In genomic region chr15:5140357-5140756, GRCm38 (mm10) we compare ENCODE assay signal across 21 mouse cellular contexts. TPM values are rescaled to one million over a fixed set of nuclear protein-coding genes. Genes with fewer than 3 reads are reported as not detected.
DNase-seq lines count a peak whose midpoint lies in the region; ATAC-seq lines count a peak whose summit lies in the region.
"Had no signal": no experiment of that assay in that cellular context is flagged by ENCODE, and none has a peak within 500 bp of the region (broad histone marks: within the 10 kb centered on the region; RNA-seq: fewer than 3 reads in every experiment).

No protein-coding gene starts in this region.

- peak overlapping the region; percentile 44 for H3K4me2 ChIP-seq in liver, embryonic 11.5 days
- no peak overlapping the region for H3K4me2 ChIP-seq in forebrain, embryonic 13.5 days
- H3K4me2 ChIP-seq: embryonic facial prominence, embryonic 15.5 days; forebrain, embryonic 12.5 days; midbrain, embryonic 11.5 days had no signal

- no peak overlapping the region for H3K9ac ChIP-seq in liver, embryonic 11.5 days (ENCODE audit: low read depth, low read length)
- H3K9ac ChIP-seq in forebrain, embryonic 13.5 days: no peak overlapping the region
- H3K9ac ChIP-seq: embryonic facial prominence, embryonic 15.5 days; forebrain, embryonic 12.5 days had no signal

- H3K4me3 ChIP-seq in heart, embryonic 10.5 days: no peak overlapping the region
- H3K4me3 ChIP-seq in liver, embryonic 11.5 days (ENCODE audit: low read depth, low read length): no peak overlapping the region
- H3K4me3 ChIP-seq in forebrain, embryonic 13.5 days: no peak overlapping the region
- H3K4me3 ChIP-seq: embryonic facial prominence, embryonic 15.5 days; forebrain, embryonic 12.5 days; hindbrain, embryonic 10.5 days; left cerebral cortex, adult 2 months; limb, embryonic 10.5 days had no signal

- H3K27me3 ChIP-seq in heart, embryonic 10.5 days (ENCODE audit: insufficient read depth, poor library complexity, severe bottlenecking): no peaks in the 10 kb centered on the region
- H3K27me3 ChIP-seq in liver, embryonic 11.5 days (replicated peaks; ENCODE audit: control insufficient read depth, insufficient read depth, low read length): no peaks in the 10 kb centered on the region
- no peaks in the 10 kb centered on the region for H3K27me3 ChIP-seq in forebrain, embryonic 13.5 days
- H3K27me3 ChIP-seq: embryonic facial prominence, embryonic 15.5 days; forebrain, embryonic 12.5 days had no signal

- H3K27ac ChIP-seq in heart, embryonic 10.5 days: no peak overlapping the region
- peak overlapping the region; percentile 93 for H3K27ac ChIP-seq in liver, embryonic 11.5 days (ENCODE audit: low read depth, low read length)
- no peak overlapping the region for H3K27ac ChIP-seq in forebrain, embryonic 13.5 days
- H3K27ac ChIP-seq: embryonic facial prominence, embryonic 15.5 days; forebrain, embryonic 12.5 days; hindbrain, embryonic 10.5 days; left cerebral cortex, adult 2 months; limb, embryonic 10.5 days had no signal

- DNase-seq in heart, embryonic 10.5 days (ENCODE audit: low spot score): peak; percentile 71
- no peak for DNase-seq in heart, adult 8-10 months (ENCODE audit: low spot score)
- peak; percentile 80 for DNase-seq in c-Kit-positive CD71-positive TER-119-negative erythroid progenitor cells, embryonic 14.5 days (ENCODE audit: low read depth)
- no peak for DNase-seq in liver, embryonic 11.5 days (ENCODE audit: low spot score)
- no peak for DNase-seq in ovary, postnatal 36 days (ENCODE audit: low spot score)
- DNase-seq in urinary bladder, adult 2 months (ENCODE audit: low spot score): no peak
- DNase-seq: cerebellum, postnatal 25 days; kidney, adult 18-20 months; kidney, postnatal 14 days; lung, adult 18-20 months; lung, postnatal 14 days; right cerebral cortex, postnatal 4 days; thymus, postnatal 36 days had no signal

- peak; percentile 78 for ATAC-seq in liver, embryonic 11.5 days (replicated peaks; ENCODE audit: low FRiP score)
- ATAC-seq in megakaryocyte progenitor cell, adult 5-6 weeks (replicated peaks; ENCODE audit: poor library complexity): peak; percentile 37
- ATAC-seq in forebrain, embryonic 13.5 days: no peak

- H3K4me1 ChIP-seq in heart, embryonic 10.5 days: peaks cover 9% of the 10 kb centered on the region
- peaks cover 30% of the 10 kb centered on the region for H3K4me1 ChIP-seq in liver, embryonic 11.5 days (replicated peaks; ENCODE audit: control insufficient read depth, insufficient read depth, low read length)
- peaks cover 19% of the 10 kb centered on the region for H3K4me1 ChIP-seq in forebrain, embryonic 13.5 days

- no peaks in the 10 kb centered on the region for H3K9me3 ChIP-seq in heart, embryonic 10.5 days
- no peaks in the 10 kb centered on the region for H3K9me3 ChIP-seq in liver, embryonic 11.5 days (ENCODE audit: control insufficient read depth, low read length)
- no peaks in the 10 kb centered on the region for H3K9me3 ChIP-seq in forebrain, embryonic 13.5 days (replicated peaks)
- H3K9me3 ChIP-seq: embryonic facial prominence, embryonic 15.5 days; forebrain, embryonic 12.5 days; hindbrain, embryonic 10.5 days; limb, embryonic 10.5 days had no signal

- H3K36me3 ChIP-seq in heart, embryonic 10.5 days: no peaks in the 10 kb centered on the region
- no peaks in the 10 kb centered on the region for H3K36me3 ChIP-seq in liver, embryonic 11.5 days (ENCODE audit: control insufficient read depth, insufficient read depth, low read length)
- H3K36me3 ChIP-seq in forebrain, embryonic 13.5 days (ENCODE audit: poor library complexity, severe bottlenecking): no peaks in the 10 kb centered on the region
- H3K36me3 ChIP-seq: embryonic facial prominence, embryonic 15.5 days; forebrain, embryonic 12.5 days; hindbrain, embryonic 10.5 days; limb, embryonic 10.5 days had no signal

RNA-seq across cellular contexts. Expression of gene Prkaa1, which starts 3.3 kb away (rescaled TPM):
- 21.1 and 22.7 TPM in 2 replicates for polyA plus RNA-seq in heart, embryonic 10.5 days (2016; fragmentation: Nextera tagmentation; extraction: Ambion mirVana)
- 10 to 100 TPM; 12.1 to 14.4 (median 13.9) TPM for total RNA-seq in heart, adult 8-10 months (2022)
- polyA plus RNA-seq in liver, embryonic 11.5 days (2014; fragmentation: Nextera tagmentation; extraction: Ambion mirVana): 36.2 and 39.3 TPM in 2 replicates
- 35.6 and 38.4 TPM in 2 replicates for total RNA-seq in megakaryocyte progenitor cell, adult 5-6 weeks (2015)
- total RNA-seq in megakaryocyte progenitor cell, adult 5-6 weeks (2017): 23.5 and 23.7 TPM in 2 replicates
- polyA plus RNA-seq in forebrain, embryonic 13.5 days (2015; fragmentation: Nextera tagmentation; extraction: Ambion mirVana): 11.3 and 12.5 TPM in 2 replicates
- polyA plus RNA-seq in urinary bladder, adult 2 months (2012; rRNA removed): 19.3 and 20.1 TPM in 2 replicates

RNA-seq across cellular contexts. Expression of gene Rpl37, which starts 23.9 kb away (rescaled TPM):
- 366 and 403 TPM in 2 replicates for polyA plus RNA-seq in heart, embryonic 10.5 days (2016; fragmentation: Nextera tagmentation; extraction: Ambion mirVana)
- 100 to 1,000 TPM; 173 to 245 (median 203) TPM for total RNA-seq in heart, adult 8-10 months (2022)
- 728 and 826 TPM in 2 replicates for polyA plus RNA-seq in liver, embryonic 11.5 days (2014; fragmentation: Nextera tagmentation; extraction: Ambion mirVana)
- 1,416 and 1,430 TPM in 2 replicates for total RNA-seq in megakaryocyte progenitor cell, adult 5-6 weeks (2015)
- 1,966 and 2,167 TPM in 2 replicates for total RNA-seq in megakaryocyte progenitor cell, adult 5-6 weeks (2017)
- 431 and 548 TPM in 2 replicates for polyA plus RNA-seq in forebrain, embryonic 13.5 days (2015; fragmentation: Nextera tagmentation; extraction: Ambion mirVana)
- 1,831 and 1,970 TPM in 2 replicates for polyA plus RNA-seq in urinary bladder, adult 2 months (2012; rRNA removed)

RNA-seq across cellular contexts. Expression of gene Card6, which starts 32.0 kb away (rescaled TPM):
- polyA plus RNA-seq in heart, embryonic 10.5 days (2016; fragmentation: Nextera tagmentation; extraction: Ambion mirVana): 1.5 and 2.3 TPM in 2 replicates
- total RNA-seq in heart, adult 8-10 months (2022): 1 to 10 TPM; 8.1 to 9.1 (median 8.7) TPM
- 1.3 and 1.4 TPM in 2 replicates for polyA plus RNA-seq in liver, embryonic 11.5 days (2014; fragmentation: Nextera tagmentation; extraction: Ambion mirVana)
- 0.66 and 0.77 TPM in 2 replicates for total RNA-seq in megakaryocyte progenitor cell, adult 5-6 weeks (2015)
- total RNA-seq in megakaryocyte progenitor cell, adult 5-6 weeks (2017): 0.04 and 0.41 TPM in 2 replicates
- 0.60 and 0.85 TPM in 2 replicates for polyA plus RNA-seq in forebrain, embryonic 13.5 days (2015; fragmentation: Nextera tagmentation; extraction: Ambion mirVana)
- 2.9 and 4.0 TPM in 2 replicates for polyA plus RNA-seq in urinary bladder, adult 2 months (2012; rRNA removed)

RNA-seq across cellular contexts. Expression of gene Ttc33, which starts 45.0 kb away (rescaled TPM):
- polyA plus RNA-seq in heart, embryonic 10.5 days (2016; fragmentation: Nextera tagmentation; extraction: Ambion mirVana): 30.3 and 34.0 TPM in 2 replicates
- 10 to 100 TPM; 41.9 to 46.4 (median 43.9) TPM for total RNA-seq in heart, adult 8-10 months (2022)
- 29.2 and 32.3 TPM in 2 replicates for polyA plus RNA-seq in liver, embryonic 11.5 days (2014; fragmentation: Nextera tagmentation; extraction: Ambion mirVana)
- total RNA-seq in megakaryocyte progenitor cell, adult 5-6 weeks (2015): 29.4 and 38.4 TPM in 2 replicates
- total RNA-seq in megakaryocyte progenitor cell, adult 5-6 weeks (2017): 43.1 and 54.2 TPM in 2 replicates
- polyA plus RNA-seq in forebrain, embryonic 13.5 days (2015; fragmentation: Nextera tagmentation; extraction: Ambion mirVana): 52.5 and 52.8 TPM in 2 replicates
- polyA plus RNA-seq in urinary bladder, adult 2 months (2012; rRNA removed): 31.0 and 38.4 TPM in 2 replicates

Comparison
In these comparisons a context has a peak if more than half of its experiments do, and no peak if none do; other contexts are left out.
1. DNase-seq: peak in heart, embryonic 10.5 days (single experiment) and c-Kit-positive CD71-positive TER-119-negative erythroid progenitor cells, embryonic 14.5 days (single experiment); none in heart, adult 8-10 months (single experiment), liver, embryonic 11.5 days (single experiment), ovary, postnatal 36 days (single experiment) and urinary bladder, adult 2 months (single experiment).